Mouse (Mus musculus): Measurements from ENCODE around the gene Gm21973.

Gm21973 gene

GRCm38 (mm10) chr15:10325080-10325479, at the start of gene Gm21973:
Gm21973 (plus strand) TSS chr15:10325380.
- in situ Hi-C loops (cut with MboI, MseI) = no loop called here

- in situ Hi-C loops (cut with MboI, MseI) = no loop called here
Measured at GRCm38 (mm10) chr15:10276386-10276785, 48.8 kb upstream of the Gm21973 start.

GRCm38 (mm10) chr15:10277461-10277860, 47.7 kb upstream of the Gm21973 start:
- in situ Hi-C loops (cut with MboI, MseI) = no loop called here

- in situ Hi-C loops (cut with MboI, MseI) = no loop called here
Measured at GRCm38 (mm10) chr15:10281546-10281945, 43.6 kb upstream of the Gm21973 start.

GRCm38 (mm10) chr15:10283661-10284060, 41.5 kb upstream of the Gm21973 start:
- in situ Hi-C loops (cut with MboI, MseI) = no loop called here

- in situ Hi-C loops (cut with MboI, MseI) = no loop called here
Measured at GRCm38 (mm10) chr15:10296570-10296969, 28.6 kb upstream of the Gm21973 start.

- in situ Hi-C loops (cut with MboI, MseI) = no loop called here
Measured at GRCm38 (mm10) chr15:10298058-10298457, 27.1 kb upstream of the Gm21973 start.

GRCm38 (mm10) chr15:10299467-10299866, 25.7 kb upstream of the Gm21973 start:
- in situ Hi-C loops (cut with MboI, MseI) = no loop called here

GRCm38 (mm10) chr15:10306461-10306860, 18.7 kb upstream of the Gm21973 start:
- in situ Hi-C loops (cut with MboI, MseI) = loop anchor here (25.0 kb wide), 1 partner anchor 694 kb away; no protein-coding TSS in a partner anchor

GRCm38 (mm10) chr15:10311826-10312225, 13.4 kb upstream of the Gm21973 start:
- in situ Hi-C loops (cut with MboI, MseI) = loop anchor here (5.0 to 25.0 kb wide), 2 partner anchors 700 to 880 kb away; no protein-coding TSS in a partner anchor

GRCm38 (mm10) chr15:10313522-10314455, 11.4 kb upstream of the Gm21973 start:
- in situ Hi-C loops (cut with MboI, MseI) = loop anchor here (5.0 to 25.0 kb wide), 2 partner anchors 701 to 881 kb away; no protein-coding TSS in a partner anchor

- in situ Hi-C loops (cut with MboI, MseI) = no loop called here
Measured at GRCm38 (mm10) chr15:10330626-10331025, 5.4 kb downstream of the Gm21973 start.

GRCm38 (mm10) chr15:10332566-10332965, 7.4 kb downstream of the Gm21973 start:
- in situ Hi-C loops (cut with MboI, MseI) = no loop called here

- in situ Hi-C loops (cut with MboI, MseI) = loop anchor here (5.0 kb wide), 1 partner anchor 94 kb away; no protein-coding TSS in a partner anchor
Measured at GRCm38 (mm10) chr15:10338606-10339005, 13.4 kb downstream of the Gm21973 start.

GRCm38 (mm10) chr15:10347044-10347443, 21.9 kb downstream of the Gm21973 start:
- in situ Hi-C loops (cut with MboI, MseI) = no loop called here

- in situ Hi-C loops (cut with MboI, MseI) = no loop called here
Measured at GRCm38 (mm10) chr15:10358039-10358948, 33.1 kb downstream of the Gm21973 start, which contains the start of gene Agxt2. Agxt2 (plus strand) TSS chr15:10358532.

- in situ Hi-C loops (cut with MboI, MseI) = loop anchor here (10.0 kb wide), 1 partner anchor 1552 kb away; no protein-coding TSS in a partner anchor
Measured at GRCm38 (mm10) chr15:10366331-10366730, 41.2 kb downstream of the Gm21973 start.

GRCm38 (mm10) chr15:10375404-10375803, 50.2 kb downstream of the Gm21973 start:
- in situ Hi-C loops (cut with MboI, MseI) = no loop called here

GRCm38 (mm10) chr15:10378338-10378959, 53.3 kb downstream of the Gm21973 start:
- in situ Hi-C loops (cut with MboI, MseI) = no loop called here

GRCm38 (mm10) chr15:10379757-10380458, 54.7 kb downstream of the Gm21973 start:
- in situ Hi-C loops (cut with MboI, MseI) = no loop called here

- in situ Hi-C loops (cut with MboI, MseI) = no loop called here
Measured at GRCm38 (mm10) chr15:10387263-10387662, 62.1 kb downstream of the Gm21973 start.
